Mouse (Mus musculus) hindbrain, embryonic 14.5 days (tissue): ENCODE results near the gene Git1. TPM values are rescaled to one million over a fixed set of nuclear protein-coding genes. Genes with fewer than 3 reads are reported as not detected.
A peak's percentile ranks its signal among the peaks of the same experiment; 100 is the strongest.

Source experiments
- ATAC-seq: fragments of 200-750 bp; cut with Nextera tagmentation; 2 replicates; pipeline ENCODE4 v1.8.0; 2017; ENCODE audit warnings: moderate number of reproducible peaks, mild to moderate bottlenecking, moderate TSS enrichment, moderate library complexity; ENCODE audit not compliant: low FRiP score
- DNase-seq: peaks from one replicate; pipeline ENCODE4 v3.0.0-alpha.2; 2015; ENCODE audit warnings: low spot score
- H3K27ac ChIP-seq: fragments of 300-500 bp; sonication (generic); 2 replicates; pipeline ENCODE4 v1.5.1; 2014; ENCODE audit warnings: mild to moderate bottlenecking, moderate library complexity
- H3K27me3 ChIP-seq: fragments of 300-500 bp; sonication (generic); 2 replicates; pipeline ENCODE4 v1.6.1; 2014; ENCODE audit warnings: mild to moderate bottlenecking, low read length, mixed read lengths; ENCODE audit not compliant: control insufficient read depth, insufficient read depth
- H3K36me3 ChIP-seq: fragments of 300-500 bp; sonication (generic); replicated peaks from 2 replicates; pipeline ENCODE4 v1.6.1; 2014; ENCODE audit not compliant: control insufficient read depth, insufficient read depth
- H3K4me1 ChIP-seq: fragments of 300-500 bp; sonication (generic); replicated peaks from 2 replicates; pipeline ENCODE4 v1.6.1; 2014; ENCODE audit warnings: antibody characterized with exemption, low read length, mixed read lengths; ENCODE audit not compliant: control insufficient read depth, insufficient read depth
- H3K4me2 ChIP-seq: fragments of 300-500 bp; sonication (generic); replicated peaks from 2 replicates; pipeline ENCODE4 v1.6.1; 2014; ENCODE audit warnings: mild to moderate bottlenecking, moderate library complexity
- H3K4me3 ChIP-seq: fragments of 300-500 bp; sonication (generic); replicated peaks from 2 replicates; pipeline ENCODE4 v1.5.1; 2014; ENCODE audit warnings: mild to moderate bottlenecking, low read length
- H3K9ac ChIP-seq: fragments of 300-500 bp; sonication (generic); 2 replicates; pipeline ENCODE4 v1.6.1; 2014
- H3K9me3 ChIP-seq: fragments of 300-500 bp; sonication (generic); 2 replicates; pipeline ENCODE4 v1.6.1; 2016; ENCODE audit warnings: low read length; ENCODE audit not compliant: control insufficient read depth
- WGBS: fragments of 180-500 bp; shearing (Covaris S2); extraction: QIAGEN DNeasy Blood & Tissue Kit; methylation state at CpG from one replicate; pipeline ENCODE4 v1.1.7; 2014; 5-methylcytosine and 5-hydroxymethylcytosine counted together
- polyA plus RNA-seq: library from polyadenylated mRNA; unstranded; fragments of >200 nt; fragmentation: Nextera tagmentation; extraction: Ambion mirVana; gene quantifications from 2 replicates; pipeline ENCODE4 v1.2.1, GENCODE M21; 2014

Gene Git1
- polyA plus RNA-seq, 1 experiment from 2014 or later, result 23.2 TPM

GRCm38 (mm10) chr11:77497341-77497756 is 4.0 kb downstream of the Git1 start:
- 0 out of 2 replicates have a peak overlapping the region, but pooled peaks have one; percentile 36 for H3K27ac ChIP-seq
- WGBS, result 21% methylated on average over 6 of the region's 6 CpGs
- H3K4me1 ChIP-seq, result peaks cover 42% of the 10 kb centered on the region
- DNase-seq (no peak), ATAC-seq (no peak)
- no peaks in the 10 kb centered on the region for H3K27me3 ChIP-seq
- H3K4me2 ChIP-seq, result no peak overlapping the region
- H3K4me3 ChIP-seq, result no peak overlapping the region
- H3K9ac ChIP-seq, result no peak overlapping the region
- no peaks in the 10 kb centered on the region for H3K9me3 ChIP-seq
- H3K36me3 ChIP-seq, result peaks cover 32% of the 10 kb centered on the region

DNA sequence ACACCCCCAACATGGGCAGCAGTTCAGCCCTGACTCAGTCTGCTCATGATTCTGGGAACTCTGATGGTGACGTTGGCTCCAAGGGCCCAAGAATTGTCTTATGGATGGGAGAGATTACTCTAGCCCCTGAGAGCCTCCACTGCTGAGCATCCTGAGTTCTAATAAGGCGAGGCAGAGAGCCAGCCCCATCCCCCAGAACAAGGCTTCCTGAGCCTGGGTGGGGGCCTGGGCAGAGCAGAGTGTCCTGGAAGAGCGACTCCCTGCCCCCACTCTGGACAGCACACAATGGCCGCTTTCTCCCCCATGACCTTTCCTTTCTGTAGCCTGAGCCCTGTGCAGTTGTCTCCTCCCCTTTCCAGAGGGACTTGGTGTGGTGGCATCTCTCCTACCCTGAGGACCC is 4.5 kb downstream of the Git1 start:
- Histone ChIP-seq H3K4me3 (no peak overlapping the region), H3K36me3 (peaks cover 37% of the 10 kb centered on the region), H3K4me1 (peaks cover 38% of the 10 kb centered on the region), H3K9ac (0 out of 2 replicates have a peak overlapping the region, but pooled peaks have one; percentile 28), H3K4me2 (no peak overlapping the region), H3K9me3 (no peaks in the 10 kb centered on the region), H3K27ac (0 out of 2 replicates have a peak overlapping the region, but pooled peaks have one; percentile 36), H3K27me3 (no peaks in the 10 kb centered on the region)
- no peak for ATAC-seq
- 22% methylated on average over 4 of the region's 4 CpGs for WGBS
- no peak for DNase-seq

- Histone ChIP-seq H3K9me3 (no peaks in the 10 kb centered on the region), H3K4me1 (peaks cover 38% of the 10 kb centered on the region), H3K27me3 (no peaks in the 10 kb centered on the region), H3K9ac (0 out of 2 replicates have a peak overlapping the region, but pooled peaks have one; percentile 28), H3K36me3 (peaks cover 43% of the 10 kb centered on the region), H3K4me2 (no peak overlapping the region), H3K27ac (peak overlapping the region; percentile 35; the same call in 1 of the 2 replicates), H3K4me3 (no peak overlapping the region)
- 68% methylated on average over 12 of the region's 12 CpGs for WGBS
- DNase-seq (no peak), ATAC-seq (no peak)
Observed at GRCm38 (mm10) chr11:77498261-77499139, 5.1 kb downstream of the Git1 start.

DNA sequence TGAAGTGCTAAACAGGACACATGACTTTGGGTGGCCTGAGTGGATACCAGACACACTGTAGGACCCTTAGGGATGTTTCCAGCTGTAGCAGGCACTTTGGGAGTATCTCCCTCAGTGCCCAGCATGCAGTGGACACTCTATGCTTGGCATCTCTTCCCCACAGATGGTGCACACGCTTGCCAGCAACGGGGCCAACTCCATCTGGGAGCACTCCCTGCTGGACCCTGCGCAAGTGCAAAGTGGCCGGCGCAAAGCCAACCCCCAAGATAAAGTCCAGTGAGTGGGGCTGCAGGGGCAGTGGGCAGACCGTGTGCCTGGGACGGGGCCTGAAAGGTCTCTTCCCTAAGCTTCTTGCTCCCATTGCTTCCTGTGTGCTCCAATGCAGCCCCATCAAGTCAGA is 6.0 kb downstream of the Git1 start:
- Histone ChIP-seq H3K4me3 (no peak overlapping the region), H3K27ac (no peak overlapping the region), H3K4me2 (no peak overlapping the region), H3K9ac (no peak overlapping the region), H3K36me3 (peaks cover 52% of the 10 kb centered on the region), H3K9me3 (no peaks in the 10 kb centered on the region), H3K4me1 (peaks cover 33% of the 10 kb centered on the region), H3K27me3 (no peaks in the 10 kb centered on the region)
- ATAC-seq, result no peak
- DNase-seq, result no peak
- 82% methylated on average over 7 of the region's 7 CpGs for WGBS

GRCm38 (mm10) chr11:77500361-77501325 is 7.3 kb downstream of the Git1 start:
- Histone ChIP-seq H3K9ac (0 out of 2 replicates have a peak overlapping the region, but pooled peaks have one; percentile 28), H3K4me1 (peaks cover 21% of the 10 kb centered on the region; the same call in 1 of the 2 replicates), H3K27ac (no peak overlapping the region), H3K27me3 (no peaks in the 10 kb centered on the region), H3K4me2 (no peak overlapping the region), H3K36me3 (peaks cover 65% of the 10 kb centered on the region), H3K4me3 (no peak overlapping the region), H3K9me3 (no peaks in the 10 kb centered on the region)
- ATAC-seq (no peak), DNase-seq (no peak)
- WGBS, result 70% methylated on average over 17 of the region's 17 CpGs

DNA sequence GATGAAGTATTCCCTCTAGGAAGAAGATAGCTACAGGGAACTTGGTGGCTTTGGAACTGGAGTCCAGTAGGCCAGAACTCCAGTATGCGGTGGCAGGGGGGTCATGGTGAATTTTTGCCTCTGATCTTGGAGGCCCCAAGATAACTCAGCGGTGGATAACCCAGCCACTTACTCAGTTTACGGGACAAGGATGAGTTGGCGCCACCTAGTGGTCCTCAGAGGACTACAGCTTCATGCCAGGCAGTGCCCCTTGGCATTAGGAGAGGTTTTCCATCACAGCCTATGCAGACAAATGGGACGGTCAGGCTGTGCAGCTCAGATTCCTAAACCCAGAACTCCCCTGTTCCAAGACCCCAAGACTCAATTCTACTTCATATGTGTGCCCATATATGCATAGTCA is 8.0 kb downstream of the Git1 start:
- 21% methylated on average over 5 of the region's 5 CpGs for WGBS
- Histone ChIP-seq H3K4me1 (peaks cover 18% of the 10 kb centered on the region; the same call in 1 of the 2 replicates), H3K36me3 (peaks cover 72% of the 10 kb centered on the region), H3K9me3 (no peaks in the 10 kb centered on the region), H3K4me2 (no peak overlapping the region), H3K9ac (0 out of 2 replicates have a peak overlapping the region, but pooled peaks have one; percentile 28), H3K27ac (no peak overlapping the region), H3K4me3 (no peak overlapping the region), H3K27me3 (no peaks in the 10 kb centered on the region)
- no peak for ATAC-seq
- DNase-seq, result peak; percentile 82

DNA sequence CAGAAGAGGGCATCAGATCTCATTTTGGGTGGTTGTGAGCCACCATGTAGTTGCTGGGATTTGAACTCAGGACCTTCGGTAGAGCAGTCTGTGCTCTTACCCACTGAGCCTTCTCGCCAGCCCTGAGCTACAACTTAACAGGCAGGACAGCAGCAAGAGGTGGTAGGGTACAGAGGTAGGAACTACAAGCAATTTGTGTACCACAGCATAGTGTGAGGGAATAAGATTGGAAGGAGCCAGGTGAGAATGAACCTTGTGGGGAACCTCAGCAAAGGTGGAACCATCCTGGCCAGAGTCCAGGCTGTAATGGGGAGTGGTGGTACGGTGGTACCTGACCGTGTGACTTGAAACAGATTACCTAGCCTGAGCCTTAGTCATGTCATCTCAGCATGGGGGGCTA is 8.6 kb downstream of the Git1 start:
- no peaks in the 10 kb centered on the region for H3K27me3 ChIP-seq
- no peak for ATAC-seq
- DNase-seq, result no peak
- 92% methylated on average over 4 of the region's 4 CpGs for WGBS
- H3K27ac ChIP-seq, result no peak overlapping the region
- no peaks in the 10 kb centered on the region for H3K9me3 ChIP-seq
- no peak overlapping the region for H3K9ac ChIP-seq
- no peak overlapping the region for H3K4me3 ChIP-seq
- H3K4me2 ChIP-seq, result no peak overlapping the region
- peaks cover 78% of the 10 kb centered on the region for H3K36me3 ChIP-seq
- peaks cover 18% of the 10 kb centered on the region; the same call in 1 of the 2 replicates for H3K4me1 ChIP-seq

- Histone ChIP-seq H3K36me3 (peaks cover 83% of the 10 kb centered on the region), H3K4me2 (no peak overlapping the region), H3K9ac (no peak overlapping the region), H3K4me3 (no peak overlapping the region), H3K27ac (no peak overlapping the region), H3K9me3 (no peaks in the 10 kb centered on the region), H3K27me3 (no peaks in the 10 kb centered on the region), H3K4me1 (peaks cover 18% of the 10 kb centered on the region; the same call in 1 of the 2 replicates)
- ATAC-seq (no peak), DNase-seq (no peak)
- WGBS, result 88% methylated on average over 6 of the region's 6 CpGs
Observed at GRCm38 (mm10) chr11:77502481-77502880, 9.1 kb downstream of the Git1 start.

- H3K4me2 ChIP-seq, result no peak overlapping the region
- H3K36me3 ChIP-seq, result peaks cover 85% of the 10 kb centered on the region
- ATAC-seq (no peak), DNase-seq (no peak)
- H3K9ac ChIP-seq, result no peak overlapping the region
- WGBS, result 62% methylated on average over 3 of the region's 3 CpGs
- H3K9me3 ChIP-seq, result no peaks in the 10 kb centered on the region
- H3K4me3 ChIP-seq, result no peak overlapping the region
- peaks cover 15% of the 10 kb centered on the region; the same call in 1 of the 2 replicates for H3K4me1 ChIP-seq
- no peaks in the 10 kb centered on the region for H3K27me3 ChIP-seq
- H3K27ac ChIP-seq, result no peak overlapping the region
Observed at GRCm38 (mm10) chr11:77503511-77503910, 10.1 kb downstream of the Git1 start.
